Mouse (Mus musculus): ENCODE measurements around the gene Olfr221.
A peak's percentile ranks its signal among the peaks of the same experiment; 100 is the strongest.

Olfr221 gene

GRCm38 (mm10) chr14:52044901-52045678 lies 2.8 kb upstream of the Olfr221 start:
- TF ChIP-seq CTCF (conservative IDR thresholded peaks at IDR 0.05; ENCODE audit: low read length): peak; percentile 58
- no peak for TF ChIP-seq NANOG (IDR thresholded peaks at IDR 0.05; ENCODE audit: borderline replicate concordance, low read length)
- no peak overlapping the region for H3K4me3 ChIP-seq (replicated peaks; ENCODE audit: low read length)
- peaks cover 25% of the 10 kb centered on the region for H3K4me1 ChIP-seq (replicated peaks; ENCODE audit: low read depth, low read length)
- no peaks in the 10 kb centered on the region for H3K36me3 ChIP-seq (ENCODE audit: insufficient read depth, low read length)
- no peaks in the 10 kb centered on the region for H3K27me3 ChIP-seq (ENCODE audit: insufficient read depth, low read length)
- H3K9me3 ChIP-seq (ENCODE audit: low read length): peaks cover 6% of the 10 kb centered on the region

GRCm38 (mm10) chr14:52043446-52043845 lies 1.2 kb upstream of the Olfr221 start:
- Histone ChIP-seq H3K4me3 (replicated peaks; ENCODE audit: low read length) (no peak overlapping the region), H3K27me3 (ENCODE audit: insufficient read depth, low read length) (no peaks in the 10 kb centered on the region), H3K4me1 (replicated peaks; ENCODE audit: low read depth, low read length) (peaks cover 23% of the 10 kb centered on the region), H3K9me3 (ENCODE audit: low read length) (0 out of 2 replicates have a peak, but pooled peaks cover 2% of the 10 kb centered on the region), H3K36me3 (ENCODE audit: insufficient read depth, low read length) (no peaks in the 10 kb centered on the region)
- no peak for TF ChIP-seq CTCF (conservative IDR thresholded peaks at IDR 0.05; ENCODE audit: low read length)
- no peak for TF ChIP-seq NANOG (IDR thresholded peaks at IDR 0.05; ENCODE audit: borderline replicate concordance, low read length)
- no peak for TF ChIP-seq POU5F1 (IDR thresholded peaks at IDR 0.05; ENCODE audit: borderline replicate concordance, low read length)

- H3K9me3 ChIP-seq (ENCODE audit: low read length): no peaks in the 10 kb centered on the region
Observed at GRCm38 (mm10) chr14:52039332-52039731, 2.9 kb downstream of the Olfr221 start.

GRCm38 (mm10) chr14:52035926-52036325 lies 6.3 kb downstream of the Olfr221 start:
- Histone ChIP-seq H3K4me1 (replicated peaks; ENCODE audit: low read depth, low read length) (no peaks in the 10 kb centered on the region), H3K27me3 (ENCODE audit: insufficient read depth, low read length) (no peaks in the 10 kb centered on the region), H3K9me3 (ENCODE audit: low read length) (no peaks in the 10 kb centered on the region), H3K36me3 (ENCODE audit: insufficient read depth, low read length) (no peaks in the 10 kb centered on the region), H3K4me3 (replicated peaks; ENCODE audit: low read length) (no peak overlapping the region)
- no peak for TF ChIP-seq NANOG (IDR thresholded peaks at IDR 0.05; ENCODE audit: borderline replicate concordance, low read length)
- no peak for TF ChIP-seq CTCF (conservative IDR thresholded peaks at IDR 0.05; ENCODE audit: low read length)
- no peak for TF ChIP-seq POU5F1 (IDR thresholded peaks at IDR 0.05; ENCODE audit: borderline replicate concordance, low read length)

More at GRCm38 (mm10) chr14:52039332-52039731, 2.9 kb downstream of the Olfr221 start:
- TF ChIP-seq CTCF (conservative IDR thresholded peaks at IDR 0.05; ENCODE audit: low read length) (no peak), POU5F1 (IDR thresholded peaks at IDR 0.05; ENCODE audit: borderline replicate concordance, low read length) (no peak), NANOG (IDR thresholded peaks at IDR 0.05; ENCODE audit: borderline replicate concordance, low read length) (no peak)
- Histone ChIP-seq H3K36me3 (ENCODE audit: insufficient read depth, low read length) (no peaks in the 10 kb centered on the region), H3K27me3 (ENCODE audit: insufficient read depth, low read length) (no peaks in the 10 kb centered on the region), H3K4me3 (replicated peaks; ENCODE audit: low read length) (no peak overlapping the region), H3K4me1 (replicated peaks; ENCODE audit: low read depth, low read length) (no peaks in the 10 kb centered on the region)

- TF ChIP-seq NANOG (IDR thresholded peaks at IDR 0.05; ENCODE audit: borderline replicate concordance, low read length): no peak
- no peak for TF ChIP-seq CTCF (conservative IDR thresholded peaks at IDR 0.05; ENCODE audit: low read length)
- no peak for TF ChIP-seq POU5F1 (IDR thresholded peaks at IDR 0.05; ENCODE audit: borderline replicate concordance, low read length)
- Histone ChIP-seq H3K9me3 (ENCODE audit: low read length) (no peaks in the 10 kb centered on the region), H3K27me3 (ENCODE audit: insufficient read depth, low read length) (no peaks in the 10 kb centered on the region), H3K4me1 (replicated peaks; ENCODE audit: low read depth, low read length) (peaks cover 43% of the 10 kb centered on the region), H3K4me3 (replicated peaks; ENCODE audit: low read length) (no peak overlapping the region), H3K36me3 (ENCODE audit: insufficient read depth, low read length) (no peaks in the 10 kb centered on the region)
Observed at GRCm38 (mm10) chr14:52026342-52026741, 15.9 kb downstream of the Olfr221 start.

- TF ChIP-seq POU5F1 (IDR thresholded peaks at IDR 0.05; ENCODE audit: borderline replicate concordance, low read length) (no peak), NANOG (IDR thresholded peaks at IDR 0.05; ENCODE audit: borderline replicate concordance, low read length) (no peak), CTCF (conservative IDR thresholded peaks at IDR 0.05; ENCODE audit: low read length) (no peak)
- Histone ChIP-seq H3K9me3 (ENCODE audit: low read length) (no peaks in the 10 kb centered on the region), H3K27me3 (ENCODE audit: insufficient read depth, low read length) (no peaks in the 10 kb centered on the region), H3K4me3 (replicated peaks; ENCODE audit: low read length) (peak overlapping the region; percentile 90), H3K4me1 (replicated peaks; ENCODE audit: low read depth, low read length) (peaks cover 46% of the 10 kb centered on the region), H3K36me3 (ENCODE audit: insufficient read depth, low read length) (no peaks in the 10 kb centered on the region)
Observed at GRCm38 (mm10) chr14:52024133-52024532, 18.1 kb downstream of the Olfr221 start.

- TF ChIP-seq POU5F1 (IDR thresholded peaks at IDR 0.05; ENCODE audit: borderline replicate concordance, low read length): no peak
- no peak for TF ChIP-seq NANOG (IDR thresholded peaks at IDR 0.05; ENCODE audit: borderline replicate concordance, low read length)
- peak; percentile 56 for TF ChIP-seq CTCF (conservative IDR thresholded peaks at IDR 0.05; ENCODE audit: low read length)
- Histone ChIP-seq H3K9me3 (ENCODE audit: low read length) (no peaks in the 10 kb centered on the region), H3K27me3 (ENCODE audit: insufficient read depth, low read length) (no peaks in the 10 kb centered on the region), H3K36me3 (ENCODE audit: insufficient read depth, low read length) (peaks cover 11% of the 10 kb centered on the region), H3K4me1 (replicated peaks; ENCODE audit: low read depth, low read length) (peaks cover 59% of the 10 kb centered on the region), H3K4me3 (replicated peaks; ENCODE audit: low read length) (peak overlapping the region; percentile 90)
Observed at GRCm38 (mm10) chr14:52022709-52023459, 19.4 kb downstream of the Olfr221 start.

GRCm38 (mm10) chr14:52022244-52022708 lies 20.0 kb downstream of the Olfr221 start:
- H3K27me3 ChIP-seq (ENCODE audit: insufficient read depth, low read length): no peaks in the 10 kb centered on the region
- peaks cover 64% of the 10 kb centered on the region for H3K4me1 ChIP-seq (replicated peaks; ENCODE audit: low read depth, low read length)
- H3K36me3 ChIP-seq (ENCODE audit: insufficient read depth, low read length): peaks cover 15% of the 10 kb centered on the region
- H3K4me3 ChIP-seq (replicated peaks; ENCODE audit: low read length): peak overlapping the region; percentile 90
- no peaks in the 10 kb centered on the region for H3K9me3 ChIP-seq (ENCODE audit: low read length)
- TF ChIP-seq NANOG (IDR thresholded peaks at IDR 0.05; ENCODE audit: borderline replicate concordance, low read length) (peak; percentile 31; the same call in 1 of the 2 replicates), CTCF (conservative IDR thresholded peaks at IDR 0.05; ENCODE audit: low read length) (no peak)
